Mouse (Mus musculus) embryonic facial prominence, embryonic 14.5 days (tissue): Measurements from ENCODE around the gene Eme1. TPM values are rescaled to one million over a fixed set of nuclear protein-coding genes. Genes with fewer than 3 reads are reported as not detected.
"Not testable (repeated sequence)": the region's sequence is repeated elsewhere in the genome, so short reads cannot be mapped to it uniquely, and the experiment has no call there.

Source experiments
- ATAC-seq: fragments of 200-750 bp; cut with Nextera tagmentation; 2 replicates; pipeline ENCODE4 v1.8.0; 2017; ENCODE audit warnings: low read depth, moderate number of reproducible peaks, moderate TSS enrichment
- DNase-seq: peaks from one replicate; pipeline ENCODE4 v3.0.0-alpha.2; 2015; ENCODE audit warnings: low spot score
- H3K27ac ChIP-seq: fragments of 300-500 bp; sonication (generic); replicated peaks from 2 replicates; pipeline ENCODE4 v1.5.1; 2014; ENCODE audit warnings: low read depth, mild to moderate bottlenecking, low read length, moderate library complexity
- H3K27me3 ChIP-seq: fragments of 300-500 bp; sonication (generic); replicated peaks from 2 replicates; pipeline ENCODE4 v1.6.1; 2014; ENCODE audit warnings: low read length; ENCODE audit not compliant: control insufficient read depth, insufficient read depth
- H3K36me3 ChIP-seq: fragments of 300-500 bp; sonication (generic); 2 replicates; pipeline ENCODE4 v1.6.1; 2014; ENCODE audit warnings: low read length, mixed read lengths; ENCODE audit not compliant: control insufficient read depth, insufficient read depth
- H3K4me1 ChIP-seq: fragments of 300-500 bp; sonication (generic); 2 replicates; pipeline ENCODE4 v1.6.1; 2014; ENCODE audit warnings: antibody characterized with exemption, low read length; ENCODE audit not compliant: control insufficient read depth, insufficient read depth
- H3K4me2 ChIP-seq: fragments of 300-500 bp; sonication (generic); 2 replicates; pipeline ENCODE4 v1.6.1; 2014; ENCODE audit warnings: low read depth, mild to moderate bottlenecking, low read length, moderate library complexity, mixed read lengths
- H3K4me3 ChIP-seq: fragments of 300-500 bp; sonication (generic); 2 replicates; pipeline ENCODE4 v1.5.1; 2014; ENCODE audit warnings: low read depth, mild to moderate bottlenecking, low read length
- H3K9ac ChIP-seq: fragments of 300-500 bp; sonication (generic); 2 replicates; pipeline ENCODE4 v1.6.1; 2014; ENCODE audit warnings: low read depth, mild to moderate bottlenecking, low read length, moderate library complexity, mixed read lengths
- H3K9me3 ChIP-seq: fragments of 300-500 bp; sonication (generic); 2 replicates; pipeline ENCODE4 v1.6.1; 2016; ENCODE audit warnings: low read length; ENCODE audit not compliant: control insufficient read depth
- WGBS: fragments of 180-500 bp; shearing (Covaris S2); extraction: QIAGEN DNeasy Blood & Tissue Kit; methylation state at CpG from one replicate; pipeline ENCODE4 v1.1.7; 2014; 5-methylcytosine and 5-hydroxymethylcytosine counted together
- polyA plus RNA-seq: library from polyadenylated mRNA; unstranded; fragments of >200 nt; fragmentation: Nextera tagmentation; extraction: Ambion mirVana; gene quantifications from 2 replicates; pipeline ENCODE4 v1.2.1, GENCODE M21; 2014

The Eme1 gene
- polyA plus RNA-seq, result 12.6 and 16.9 TPM in 2 replicates

- peak; percentile 89 for ATAC-seq
- Histone ChIP-seq H3K4me3 (peak within 1 kb of the TSS; percentile 62), H3K9ac (peak within 1 kb of the TSS; percentile 76), H3K4me1 (peaks cover 14% of the 10 kb centered on the region), H3K4me2 (peak within 1 kb of the TSS; percentile 85), H3K9me3 (no peaks in the 10 kb centered on the region), H3K27me3 (no peaks in the 10 kb centered on the region), H3K27ac (peak within 1 kb of the TSS; percentile 91), H3K36me3 (peaks cover 34% of the 10 kb centered on the region)
- peak; percentile 93 for DNase-seq
- WGBS, result under 1% methylated on average over 32 of the region's 32 CpGs
Observed at GRCm38 (mm10) chr11:94653663-94654436, at the start of gene Eme1, which contains the start of gene Mrpl27. Eme1 (minus strand) TSS chr11:94653964. Mrpl27 (plus strand) TSS chr11:94653767.

- Histone ChIP-seq H3K9me3 (no peaks in the 10 kb centered on the region), H3K4me1 (no peaks in the 10 kb centered on the region; the same call in 1 of the 2 replicates), H3K27me3 (no peaks in the 10 kb centered on the region), H3K4me3 (no peak overlapping the region), H3K27ac (no peak overlapping the region; the same call in 1 of the 2 replicates), H3K36me3 (no peaks in the 10 kb centered on the region), H3K9ac (no peak overlapping the region), H3K4me2 (no peak overlapping the region; the same call in 1 of the 2 replicates)
- WGBS, result 51% methylated on average over 3 of the region's 3 CpGs
- ATAC-seq (no peak), DNase-seq (no peak)
Observed at GRCm38 (mm10) chr11:94702216-94702610, 48.4 kb upstream of the Eme1 start.

- Histone ChIP-seq H3K9me3 (no peaks in the 10 kb centered on the region), H3K27me3 (no peaks in the 10 kb centered on the region), H3K36me3 (no peaks in the 10 kb centered on the region), H3K4me1 (no peaks in the 10 kb centered on the region; the same call in 1 of the 2 replicates), H3K9ac (no peak overlapping the region), H3K4me2 (no peak overlapping the region; the same call in 1 of the 2 replicates), H3K27ac (no peak overlapping the region; the same call in 1 of the 2 replicates), H3K4me3 (no peak overlapping the region)
- no peak for ATAC-seq
- DNase-seq, result no peak
- WGBS, result 49% methylated on average over 24 of the region's 27 CpGs
Observed at GRCm38 (mm10) chr11:94701401-94702215, 47.8 kb upstream of the Eme1 start.

- no peaks in the 10 kb centered on the region for H3K27me3 ChIP-seq
- 96% methylated on average over 3 of the region's 3 CpGs for WGBS
Observed at GRCm38 (mm10) chr11:94699399-94699798, 45.6 kb upstream of the Eme1 start.

GRCm38 (mm10) chr11:94697703-94698464 is 44.1 kb upstream of the Eme1 start:
- ATAC-seq (0 out of 2 replicates have a peak, but pooled peaks have one; percentile 12), DNase-seq (no peak)
- no peaks in the 10 kb centered on the region; the same call in 1 of the 2 replicates for H3K4me1 ChIP-seq
- H3K4me2 ChIP-seq, result no peak overlapping the region
- H3K36me3 ChIP-seq, result no peaks in the 10 kb centered on the region
- 47% methylated on average over 13 of the region's 13 CpGs for WGBS
- no peaks in the 10 kb centered on the region for H3K9me3 ChIP-seq
- H3K9ac ChIP-seq, result no peak overlapping the region
- no peaks in the 10 kb centered on the region for H3K27me3 ChIP-seq
- no peak overlapping the region for H3K4me3 ChIP-seq
- no peak overlapping the region for H3K27ac ChIP-seq

More at GRCm38 (mm10) chr11:94699399-94699798, 45.6 kb upstream of the Eme1 start:
- no peak overlapping the region for H3K4me2 ChIP-seq
- H3K9ac ChIP-seq, result no peak overlapping the region
- H3K36me3 ChIP-seq, result no peaks in the 10 kb centered on the region
- DNase-seq (no peak), ATAC-seq (no peak)
- H3K4me3 ChIP-seq, result no peak overlapping the region
- no peak overlapping the region for H3K27ac ChIP-seq
- no peaks in the 10 kb centered on the region; the same call in 1 of the 2 replicates for H3K4me1 ChIP-seq
- no peaks in the 10 kb centered on the region for H3K9me3 ChIP-seq

- no peak for DNase-seq
- 85% methylated on average over 2 of the region's 2 CpGs for WGBS
- no peak overlapping the region for H3K27ac ChIP-seq
- H3K9ac ChIP-seq, result no peak overlapping the region
- ATAC-seq, result no peak
- no peaks in the 10 kb centered on the region for H3K27me3 ChIP-seq
- no peak overlapping the region for H3K4me2 ChIP-seq
- no peaks in the 10 kb centered on the region for H3K9me3 ChIP-seq
- H3K4me1 ChIP-seq, result no peaks in the 10 kb centered on the region; the same call in 1 of the 2 replicates
- H3K36me3 ChIP-seq, result no peaks in the 10 kb centered on the region
- no peak overlapping the region for H3K4me3 ChIP-seq
Observed at GRCm38 (mm10) chr11:94697140-94697539, 43.4 kb upstream of the Eme1 start.

GRCm38 (mm10) chr11:94695508-94695907 is 41.7 kb upstream of the Eme1 start:
- no peak for ATAC-seq
- Histone ChIP-seq H3K4me3 (no peak overlapping the region), H3K9me3 (no peaks in the 10 kb centered on the region), H3K4me2 (no peak overlapping the region), H3K27me3 (no peaks in the 10 kb centered on the region), H3K27ac (no peak overlapping the region), H3K9ac (no peak overlapping the region), H3K4me1 (no peaks in the 10 kb centered on the region), H3K36me3 (no peaks in the 10 kb centered on the region)
- no peak for DNase-seq
- 64% methylated on average over 6 of the region's 6 CpGs for WGBS

- not testable (repeated sequence) for ATAC-seq, H3K36me3 ChIP-seq, DNase-seq, H3K9me3 ChIP-seq, H3K27ac ChIP-seq, H3K9ac ChIP-seq, H3K27me3 ChIP-seq, H3K4me2 ChIP-seq, H3K4me1 ChIP-seq, H3K4me3 ChIP-seq
Observed at GRCm38 (mm10) chr11:94692502-94692901, 38.7 kb upstream of the Eme1 start.
